Mouse (Mus musculus) intestine, embryonic 15.5 days (tissue): Measurements from ENCODE around the gene A3galt2. TPM values are rescaled to one million over a fixed set of nuclear protein-coding genes. Genes with fewer than 3 reads are reported as not detected.

Experiments used
- ATAC-seq: fragments of 200-750 bp; cut with Nextera tagmentation; 2 replicates; pipeline ENCODE4 v1.8.0; 2017; ENCODE audit warnings: moderate TSS enrichment, moderate library complexity
- H3K27ac ChIP-seq: fragments of 300-500 bp; sonication (generic); 2 replicates; pipeline ENCODE4 v1.5.1; 2015; ENCODE audit warnings: mild to moderate bottlenecking, inconsistent platforms
- H3K27me3 ChIP-seq: fragments of 300-500 bp; sonication (generic); replicated peaks from 2 replicates; pipeline ENCODE4 v1.6.1; 2015; ENCODE audit warnings: inconsistent platforms
- H3K36me3 ChIP-seq: fragments of 300-500 bp; sonication (generic); 2 replicates; pipeline ENCODE4 v1.6.1; 2015; ENCODE audit warnings: inconsistent platforms
- H3K4me1 ChIP-seq: fragments of 300-500 bp; sonication (generic); replicated peaks from 2 replicates; pipeline ENCODE4 v1.6.1; 2015; ENCODE audit warnings: inconsistent platforms
- H3K4me2 ChIP-seq: fragments of 300-500 bp; sonication (generic); replicated peaks from 2 replicates; pipeline ENCODE4 v1.6.1; 2015; ENCODE audit warnings: mild to moderate bottlenecking, inconsistent platforms
- H3K4me3 ChIP-seq: fragments of 300-500 bp; sonication (generic); replicated peaks from 2 replicates; pipeline ENCODE4 v1.5.1; 2015; ENCODE audit warnings: inconsistent platforms
- H3K9ac ChIP-seq: fragments of 300-500 bp; sonication (generic); 2 replicates; pipeline ENCODE4 v1.6.1; 2015; ENCODE audit warnings: inconsistent platforms
- H3K9me3 ChIP-seq: fragments of 300-500 bp; sonication (generic); 2 replicates; pipeline ENCODE4 v1.6.1; 2016; ENCODE audit warnings: inconsistent platforms
- WGBS: fragments of 180-500 bp; shearing (Covaris S2); methylation state at CpG from one replicate; pipeline ENCODE4 v1.1.7; 2015; 5-methylcytosine and 5-hydroxymethylcytosine counted together
- polyA plus RNA-seq: library from polyadenylated mRNA; unstranded; fragments of >200 nt; fragmentation: Nextera tagmentation; extraction: Ambion mirVana; gene quantifications from 2 replicates; pipeline ENCODE4 v1.2.1, GENCODE M21; 2015

The A3galt2 gene
- polyA plus RNA-seq, 1 experiment from 2014 or later, result 0.13 TPM

DNA sequence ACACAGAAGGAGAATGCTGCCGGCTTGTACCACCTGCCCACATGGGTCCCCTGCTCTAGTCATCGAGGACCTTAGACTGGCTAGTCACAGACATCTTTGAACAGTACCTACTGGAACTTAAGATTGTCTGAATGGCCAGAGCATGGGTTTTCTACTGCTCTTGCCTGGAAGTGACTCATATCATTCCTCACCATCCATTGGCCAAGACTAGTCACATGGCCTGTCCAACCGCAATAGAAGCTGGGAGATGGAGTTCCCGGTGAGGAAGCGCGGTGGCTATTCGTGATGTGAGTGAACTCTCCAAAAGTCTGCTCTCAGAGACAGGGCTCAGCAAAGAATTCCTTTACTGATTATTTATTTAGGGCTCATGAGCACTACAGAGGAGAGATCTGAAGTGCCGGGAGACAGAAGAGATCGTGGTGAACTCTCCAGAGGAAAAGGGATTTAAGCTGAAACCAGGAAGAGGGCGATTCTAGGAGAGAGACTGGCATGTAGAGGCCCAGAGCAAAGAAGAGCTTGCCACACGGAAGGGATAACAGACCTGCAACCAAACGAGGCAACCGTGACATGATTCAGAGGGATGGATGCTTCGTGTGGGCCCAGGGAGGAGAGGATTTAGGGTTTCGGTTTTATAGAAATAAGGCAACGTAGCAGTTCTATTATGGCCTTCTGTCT is 56.4 kb downstream of the A3galt2 start:
- H3K4me3 ChIP-seq, result peak overlapping the region; percentile 48
- H3K4me1 ChIP-seq, result no peaks in the 10 kb centered on the region; the same call in none of the 2 replicates
- H3K27ac ChIP-seq, result peak overlapping the region; percentile 20; the same call in 1 of the 2 replicates
- H3K36me3 ChIP-seq, result no peaks in the 10 kb centered on the region
- peak overlapping the region; percentile 77 for H3K4me2 ChIP-seq
- whole genome bisulfite sequencing, result 13% methylated on average over 16 of the region's 16 CpGs
- no peaks in the 10 kb centered on the region for H3K9me3 ChIP-seq
- peak overlapping the region; percentile 55 for H3K9ac ChIP-seq
- H3K27me3 ChIP-seq, result no peaks in the 10 kb centered on the region
- peak; percentile 92 for ATAC-seq

DNA sequence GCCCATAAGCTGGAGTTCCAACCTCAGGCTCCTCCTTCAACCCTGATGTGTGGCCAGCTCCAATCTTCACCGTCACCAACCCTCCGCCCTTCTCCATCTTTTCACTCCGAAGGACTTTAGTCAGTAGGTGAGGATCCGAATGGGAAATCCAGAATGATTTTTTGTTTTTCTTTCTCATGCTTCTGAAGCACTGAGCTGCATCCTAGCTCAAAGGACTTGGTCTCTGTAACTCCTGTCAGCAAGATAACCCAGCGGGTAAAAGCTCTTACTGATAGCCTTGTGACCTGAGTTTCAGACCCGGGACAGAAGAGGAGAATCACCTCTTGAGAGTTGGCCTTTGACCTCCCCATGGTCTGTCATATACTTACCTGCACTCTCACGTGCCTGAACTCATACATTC is 61.8 kb downstream of the A3galt2 start:
- H3K4me1 ChIP-seq, result peaks cover 3% of the 10 kb centered on the region
- 49% methylated on average over 7 of the region's 7 CpGs for WGBS
- no peaks in the 10 kb centered on the region for H3K36me3 ChIP-seq
- no peak overlapping the region for H3K27ac ChIP-seq
- H3K4me2 ChIP-seq, result no peak overlapping the region
- no peaks in the 10 kb centered on the region for H3K27me3 ChIP-seq
- H3K4me3 ChIP-seq, result no peak overlapping the region
- H3K9me3 ChIP-seq, result no peaks in the 10 kb centered on the region
- H3K9ac ChIP-seq, result no peak overlapping the region
- no peak for ATAC-seq

Other genes starting within 250 kb of the A3galt2 start
- 2.5 and 3.5 TPM in 2 replicates for gene Zscan20, start 145.3 kb upstream of the A3galt2 start, polyA plus RNA-seq
- gene Tlr12, start 136.7 kb upstream of the A3galt2 start, polyA plus RNA-seq, result 2.2 and 2.4 TPM in 2 replicates
- gene Phc2, start 100.7 kb upstream of the A3galt2 start, polyA plus RNA-seq, result 39.2 and 42.3 TPM in 2 replicates
- gene Zfp362, start 50.7 kb downstream of the A3galt2 start, polyA plus RNA-seq, result 22.8 and 23.5 TPM in 2 replicates
- gene Trim62, start 128.2 kb downstream of the A3galt2 start, polyA plus RNA-seq, result 3.5 and 3.8 TPM in 2 replicates
- gene Azin2, start 207.1 kb downstream of the A3galt2 start, polyA plus RNA-seq, result 12.9 and 13.3 TPM in 2 replicates
- gene Ak2, start 236.6 kb downstream of the A3galt2 start, polyA plus RNA-seq, result 297 and 298 TPM in 2 replicates